Mouse (Mus musculus) G1E (cell line): ENCODE results near the gene Clasp2.

ENCODE experiments used
- CTCF ChIP-seq: IDR thresholded peaks from 2 replicates; pipeline ENCODE4 v1.5.1; 2012; ENCODE audit warnings: low read depth, low read length, inconsistent platforms, mixed read lengths
- POLR2AphosphoS5 ChIP-seq: IDR thresholded peaks from 2 replicates; pipeline ENCODE4 v1.6.1; 2012; ENCODE audit warnings: low read depth, low read length, inconsistent platforms; ENCODE audit not compliant: insufficient replicate concordance

- TF ChIP-seq CTCF (no peak), POLR2AphosphoS5 (no peak)
These were observed 34.4 kb upstream of the Clasp2 start for GRCm38 (mm10) chr9:113706841-113707240.
